Mouse (Mus musculus) ES-Bruce4 (cell line): ENCODE results near the gene Trim65. TPM values are rescaled to one million over a fixed set of nuclear protein-coding genes. Genes with fewer than 3 reads are reported as not detected.

Source experiments
- H3K27ac ChIP-seq: 2 replicates; pipeline ENCODE4 v1.5.1; 2012; ENCODE audit warnings: low read length, inconsistent platforms; ENCODE audit not compliant: insufficient read depth
- H3K27me3 ChIP-seq: 2 replicates; pipeline ENCODE4 v1.6.1; 2012; ENCODE audit warnings: mild to moderate bottlenecking, low read length, inconsistent platforms; ENCODE audit not compliant: control insufficient read depth, poor library complexity, insufficient read depth, severe bottlenecking
- H3K36me3 ChIP-seq: 2 replicates; pipeline ENCODE4 v1.6.1; 2012; ENCODE audit warnings: inconsistent platforms, mild to moderate bottlenecking, low read length, moderate library complexity; ENCODE audit not compliant: control insufficient read depth, poor library complexity, insufficient read depth, severe bottlenecking
- H3K4me1 ChIP-seq: one replicate; pipeline ENCODE4 v1.8.1; 2011; ENCODE audit warnings: low read length; ENCODE audit not compliant: control insufficient read depth, insufficient read depth
- H3K4me3 ChIP-seq: 2 replicates; pipeline ENCODE4 v1.5.1; 2011; ENCODE audit warnings: low read depth, mild to moderate bottlenecking, low read length
- H3K9ac ChIP-seq: 2 replicates; pipeline ENCODE4 v1.6.1; 2012; ENCODE audit warnings: low read depth, mild to moderate bottlenecking, inconsistent platforms; ENCODE audit not compliant: poor library complexity, severe bottlenecking
- H3K9me3 ChIP-seq: replicated peaks from 2 replicates; pipeline ENCODE4 v1.6.1; 2012; ENCODE audit warnings: mild to moderate bottlenecking, low read length, inconsistent platforms; ENCODE audit not compliant: control insufficient read depth, poor library complexity, insufficient read depth, severe bottlenecking
- CTCF ChIP-seq: IDR thresholded peaks from one replicate; pipeline ENCODE4 v1.8.1; 2011; ENCODE audit warnings: low read depth, low read length
- EP300 ChIP-seq: IDR thresholded peaks from 2 replicates; pipeline ENCODE4 v1.6.1; 2011; ENCODE audit warnings: low read depth, low read length; ENCODE audit not compliant: insufficient read depth
- POLR2A ChIP-seq: IDR thresholded peaks from one replicate; pipeline ENCODE4 v1.8.1; 2011; ENCODE audit warnings: low read length; ENCODE audit not compliant: insufficient read depth
- polyA plus RNA-seq: library from polyadenylated mRNA; stranded (reverse); fragments of >200 nt; gene quantifications from 2 replicates; pipeline ENCODE4 v1.2.4, GENCODE M21; 2011; ENCODE audit warnings: low read depth; ENCODE audit not compliant: missing spikeins, insufficient read depth, insufficient read length

Trim65 gene
- polyA plus RNA-seq, 1 experiment, result 0.78 TPM

- peak overlapping the region; percentile 45 for H3K9ac ChIP-seq
- peak overlapping the region; percentile 58 for H3K4me3 ChIP-seq
- peaks cover 11% of the 10 kb centered on the region for H3K27me3 ChIP-seq
- no peak overlapping the region for H3K27ac ChIP-seq
- peaks cover 11% of the 10 kb centered on the region for H3K4me1 ChIP-seq
- no peaks in the 10 kb centered on the region for H3K36me3 ChIP-seq
- H3K9me3 ChIP-seq, result no peaks in the 10 kb centered on the region
- TF ChIP-seq CTCF, result no peak
- TF ChIP-seq POLR2A, result no peak
- no peak for TF ChIP-seq EP300
Observed at GRCm38 (mm10) chr11:116108464-116109137, 22.3 kb downstream of the Trim65 start.

DNA sequence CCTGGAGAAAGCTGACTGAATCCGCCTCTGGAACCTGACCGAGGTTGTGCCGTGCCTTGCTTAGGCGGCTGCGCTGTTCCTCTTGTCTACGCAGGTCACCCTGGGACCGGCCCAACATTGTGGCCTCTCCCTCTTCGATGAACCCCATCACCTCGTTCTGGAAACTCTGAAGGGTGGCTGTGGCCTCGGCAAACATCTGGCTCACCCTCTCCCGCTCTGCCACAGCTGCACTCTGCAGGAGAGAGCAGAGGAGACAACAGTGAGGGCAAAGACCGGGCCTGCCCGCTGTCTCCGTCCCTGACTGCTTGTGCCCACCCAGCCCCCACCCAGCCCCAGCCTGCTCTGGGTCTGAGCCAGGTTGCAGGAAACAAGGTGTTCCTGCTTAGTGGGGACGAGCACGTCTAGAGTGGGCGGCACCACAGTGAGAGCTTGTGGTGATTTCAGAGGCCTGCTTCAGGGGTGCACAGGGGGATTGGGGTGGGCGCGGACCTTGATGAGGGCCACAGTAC is 23.1 kb downstream of the Trim65 start:
- Histone ChIP-seq H3K36me3 (no peaks in the 10 kb centered on the region), H3K4me3 (peak overlapping the region; percentile 58), H3K27me3 (peaks cover 11% of the 10 kb centered on the region), H3K9ac (peak overlapping the region; percentile 45), H3K27ac (no peak overlapping the region), H3K4me1 (peaks cover 11% of the 10 kb centered on the region), H3K9me3 (no peaks in the 10 kb centered on the region)
- TF ChIP-seq POLR2A, result no peak
- TF ChIP-seq EP300, result no peak
- TF ChIP-seq CTCF, result no peak

GRCm38 (mm10) chr11:116106963-116107776 is 23.8 kb downstream of the Trim65 start:
- Histone ChIP-seq H3K4me3 (peak overlapping the region; percentile 58; the same call in 1 of the 2 replicates), H3K36me3 (no peaks in the 10 kb centered on the region), H3K9me3 (no peaks in the 10 kb centered on the region), H3K27me3 (peaks cover 11% of the 10 kb centered on the region), H3K4me1 (peaks cover 11% of the 10 kb centered on the region), H3K9ac (peak overlapping the region; percentile 45), H3K27ac (no peak overlapping the region)
- TF ChIP-seq EP300 (no peak), CTCF (peak; percentile 18)

- Histone ChIP-seq H3K9ac (peak overlapping the region; percentile 9; the same call in 1 of the 2 replicates), H3K9me3 (no peaks in the 10 kb centered on the region), H3K36me3 (no peaks in the 10 kb centered on the region), H3K4me1 (peaks cover 11% of the 10 kb centered on the region), H3K27me3 (peaks cover 11% of the 10 kb centered on the region), H3K27ac (no peak overlapping the region), H3K4me3 (no peak overlapping the region)
- TF ChIP-seq EP300, result 0 out of 2 replicates have a peak, but pooled peaks have one; percentile 4
- no peak for TF ChIP-seq POLR2A
Observed at GRCm38 (mm10) chr11:116106154-116106962, 24.6 kb downstream of the Trim65 start.

DNA sequence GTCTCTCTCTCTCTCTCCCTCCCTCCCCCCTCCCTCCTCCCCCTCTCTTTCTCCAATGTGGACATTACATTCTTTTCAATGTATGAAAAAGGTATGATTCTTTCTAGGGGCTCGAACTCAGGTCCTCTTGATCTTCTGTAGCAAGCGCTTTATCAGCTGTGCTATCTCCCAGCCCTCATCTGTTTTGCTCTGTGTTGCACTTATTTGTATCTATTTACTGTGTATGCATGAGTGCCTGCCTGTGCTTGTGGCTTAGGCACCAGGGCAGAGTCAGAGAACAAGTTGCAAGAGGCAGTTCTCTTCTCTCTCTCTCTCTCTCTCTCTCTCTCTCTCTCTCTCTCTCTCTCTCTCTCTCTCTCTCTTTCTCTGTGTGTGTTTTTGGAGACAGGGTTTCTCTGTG is 25.9 kb downstream of the Trim65 start:
- H3K27ac ChIP-seq, result no peak overlapping the region
- H3K4me3 ChIP-seq, result no peak overlapping the region
- H3K27me3 ChIP-seq, result peaks cover 9% of the 10 kb centered on the region
- no peaks in the 10 kb centered on the region for H3K9me3 ChIP-seq
- peaks cover 16% of the 10 kb centered on the region for H3K4me1 ChIP-seq
- H3K9ac ChIP-seq, result no peak overlapping the region
- no peaks in the 10 kb centered on the region for H3K36me3 ChIP-seq
- no peak for TF ChIP-seq POLR2A
- no peak for TF ChIP-seq EP300
- no peak for TF ChIP-seq CTCF
